Mouse (Mus musculus) limb, embryonic 15.5 days (tissue): Measurements from ENCODE around the gene Olfr569. TPM values are rescaled to one million over a fixed set of nuclear protein-coding genes. Genes with fewer than 3 reads are reported as not detected.

ENCODE experiments used
- polyA plus RNA-seq: library from polyadenylated mRNA; unstranded; fragments of >200 nt; fragmentation: Nextera tagmentation; extraction: Ambion mirVana; gene quantifications from 2 replicates; pipeline ENCODE4 v1.2.1, GENCODE M21; 2015

Olfr569 gene
- polyA plus RNA-seq, 1 experiment from 2014 or later = not detected

Other genes starting within 250 kb of the Olfr569 start
- gene Olfr555, start 232.1 kb downstream of the Olfr569 start, polyA plus RNA-seq = not detected in 2 replicates
- gene Olfr556, start 226.0 kb downstream of the Olfr569 start, polyA plus RNA-seq = not detected in 2 replicates
- gene Trim68, start 203.6 kb downstream of the Olfr569 start, polyA plus RNA-seq = 13.6 and 14.3 TPM in 2 replicates
- gene Olfr557, start 195.0 kb downstream of the Olfr569 start, polyA plus RNA-seq = not detected in 2 replicates
- gene Olfr558, start 188.7 kb downstream of the Olfr569 start, polyA plus RNA-seq = 1.1 and 1.8 TPM in 2 replicates
- not detected in 2 replicates for gene Olfr33, start 171.8 kb downstream of the Olfr569 start, polyA plus RNA-seq
- gene Olfr559, start 163.4 kb downstream of the Olfr569 start, polyA plus RNA-seq = not detected in 2 replicates
- gene Olfr560, start 131.5 kb downstream of the Olfr569 start, polyA plus RNA-seq = not detected in 2 replicates
- 0.22 and 0.34 TPM in 2 replicates for gene Olfr78, start 131.4 kb downstream of the Olfr569 start, polyA plus RNA-seq
- gene Olfr561, start 119.7 kb downstream of the Olfr569 start, polyA plus RNA-seq = not detected in 2 replicates
- gene Olfr564, start 87.4 kb downstream of the Olfr569 start, polyA plus RNA-seq = not detected in 2 replicates
- not detected in 2 replicates for gene Olfr566, start 32.1 kb downstream of the Olfr569 start, polyA plus RNA-seq
- gene Olfr568, start 13.8 kb downstream of the Olfr569 start, polyA plus RNA-seq = not detected in 2 replicates
- not detected in 2 replicates for gene Olfr570, start 3.7 kb upstream of the Olfr569 start, polyA plus RNA-seq
- gene Olfr571, start 26.7 kb upstream of the Olfr569 start, polyA plus RNA-seq = not detected in 2 replicates
- not detected in 2 replicates for gene Olfr572, start 33.5 kb upstream of the Olfr569 start, polyA plus RNA-seq
- gene Olfr573-ps1, start 51.7 kb upstream of the Olfr569 start, polyA plus RNA-seq = not detected in 2 replicates
- gene Olfr574, start 57.6 kb upstream of the Olfr569 start, polyA plus RNA-seq = not detected in 2 replicates
- gene Olfr575, start 67.9 kb upstream of the Olfr569 start, polyA plus RNA-seq = not detected in 2 replicates
- not detected in 2 replicates for gene Olfr576, start 71.8 kb upstream of the Olfr569 start, polyA plus RNA-seq
- not detected in 2 replicates for gene Olfr577, start 85.1 kb upstream of the Olfr569 start, polyA plus RNA-seq
- not detected in 2 replicates for gene Olfr578, start 98.4 kb upstream of the Olfr569 start, polyA plus RNA-seq
- gene Olfr582, start 147.1 kb upstream of the Olfr569 start, polyA plus RNA-seq = not detected in 2 replicates
- not detected in 2 replicates for gene Olfr583, start 160.4 kb upstream of the Olfr569 start, polyA plus RNA-seq
- not detected in 2 replicates for gene Olfr584, start 191.0 kb upstream of the Olfr569 start, polyA plus RNA-seq
- not detected in 2 replicates for gene Olfr585, start 206.8 kb upstream of the Olfr569 start, polyA plus RNA-seq
- not detected in 2 replicates for gene Olfr586, start 234.8 kb upstream of the Olfr569 start, polyA plus RNA-seq
- not detected in 2 replicates for gene Olfr588-ps1, start 250.0 kb upstream of the Olfr569 start, polyA plus RNA-seq